In the genomic region with DNA sequence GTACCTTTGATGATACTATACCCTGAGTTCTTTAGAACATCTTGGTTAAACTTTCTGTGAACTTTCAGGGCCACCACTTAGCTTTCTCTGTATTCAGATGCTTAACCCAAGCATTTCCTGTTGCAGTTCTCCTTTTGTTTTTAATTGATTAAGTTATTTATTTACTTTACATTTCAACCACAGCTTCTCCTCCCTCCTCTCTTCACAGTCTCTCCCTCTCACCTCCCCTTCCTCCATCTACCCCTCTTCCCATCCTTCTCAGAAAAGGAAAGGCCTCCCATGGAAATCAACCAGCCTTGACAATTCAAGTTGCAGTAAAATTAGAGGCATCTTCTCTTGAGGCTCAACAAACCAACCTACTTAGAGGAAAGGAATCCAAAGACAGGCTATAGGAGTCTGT, we compare ENCODE assay signal across 28 mouse cellular contexts.
"Had no signal": no experiment of that assay in that cellular context is flagged by ENCODE, and none has a peak within 500 bp of the region (broad histone marks: within the 10 kb centered on the region; RNA-seq: fewer than 3 reads in every experiment).

No protein-coding gene starts in this region.

- ATAC-seq: forebrain, embryonic 13.5 days; forebrain, embryonic 14.5 days; forebrain, embryonic 15.5 days; forebrain, embryonic 16.5 days; forebrain, postnatal 0 days had no signal

- H3K9me3 ChIP-seq: embryonic facial prominence, embryonic 10.5 days; embryonic facial prominence, embryonic 12.5 days; embryonic facial prominence, embryonic 13.5 days; embryonic facial prominence, embryonic 15.5 days; forebrain, embryonic 10.5 days; forebrain, embryonic 12.5 days; forebrain, embryonic 13.5 days; forebrain, embryonic 15.5 days had no signal

- H3K4me2 ChIP-seq: embryonic facial prominence, embryonic 12.5 days; embryonic facial prominence, embryonic 13.5 days; embryonic facial prominence, embryonic 15.5 days; forebrain, embryonic 12.5 days; forebrain, embryonic 13.5 days; forebrain, embryonic 15.5 days had no signal

- DNase-seq: cerebellum, adult 18-20 months; cerebellum, adult 2 months; cerebellum, adult 8-10 months; cerebellum, adult 9-10 months; cerebellum, adult 9-11 months; cerebellum, postnatal 10 days; cerebellum, postnatal 14 days; cerebellum, postnatal 25 days; cerebellum, postnatal 36 days; embryo, embryonic 11 days; forebrain, postnatal 0 days; gastrocnemius, adult 2 months; gastrocnemius, postnatal 10 days; gastrocnemius, postnatal 14 days; gastrocnemius, postnatal 25 days; gastrocnemius, postnatal 36 days; heart, adult 11 months had no signal

- H3K9ac ChIP-seq: embryonic facial prominence, embryonic 12.5 days; embryonic facial prominence, embryonic 13.5 days; embryonic facial prominence, embryonic 15.5 days; forebrain, embryonic 12.5 days; forebrain, embryonic 13.5 days; forebrain, embryonic 15.5 days; forebrain, postnatal 0 days had no signal

- H3K27me3 ChIP-seq: embryonic facial prominence, embryonic 12.5 days; embryonic facial prominence, embryonic 13.5 days; embryonic facial prominence, embryonic 15.5 days; forebrain, embryonic 12.5 days; forebrain, embryonic 13.5 days; forebrain, embryonic 15.5 days had no signal

- H3K36me3 ChIP-seq: embryonic facial prominence, embryonic 10.5 days; embryonic facial prominence, embryonic 12.5 days; embryonic facial prominence, embryonic 13.5 days; embryonic facial prominence, embryonic 15.5 days; forebrain, embryonic 10.5 days; forebrain, embryonic 12.5 days; forebrain, embryonic 15.5 days had no signal

- H3K4me1 ChIP-seq: embryonic facial prominence, embryonic 10.5 days; embryonic facial prominence, embryonic 12.5 days; embryonic facial prominence, embryonic 13.5 days; embryonic facial prominence, embryonic 15.5 days; forebrain, embryonic 10.5 days; forebrain, embryonic 12.5 days; forebrain, embryonic 13.5 days; forebrain, embryonic 15.5 days had no signal

- H3K4me3 ChIP-seq: embryonic facial prominence, embryonic 10.5 days; embryonic facial prominence, embryonic 12.5 days; embryonic facial prominence, embryonic 13.5 days; embryonic facial prominence, embryonic 15.5 days; erythroblast, embryonic 14.5 days; forebrain, embryonic 10.5 days; forebrain, embryonic 12.5 days; forebrain, embryonic 13.5 days; forebrain, embryonic 15.5 days; gastrocnemius, adult 2 months had no signal

- H3K27ac ChIP-seq: embryonic facial prominence, embryonic 10.5 days; embryonic facial prominence, embryonic 12.5 days; embryonic facial prominence, embryonic 13.5 days; embryonic facial prominence, embryonic 15.5 days; forebrain, embryonic 10.5 days; forebrain, embryonic 12.5 days; forebrain, embryonic 13.5 days; forebrain, embryonic 15.5 days; gastrocnemius, adult 2 months had no signal
